Mouse (Mus musculus): ENCODE data around the gene Ccnf. TPM values are rescaled to one million over a fixed set of nuclear protein-coding genes. Genes with fewer than 3 reads are reported as not detected.

The Ccnf gene
- polyA plus RNA-seq, 1 experiment from 2014 or later = 101 TPM

GRCm38 (mm10) chr17:24173423-24173822 lies 77.9 kb downstream of the Ccnf start:
- peak; percentile 84 for DNase-seq (ENCODE audit: low spot score)
- H3K27ac ChIP-seq (replicated peaks; ENCODE audit: low read depth, low read length) = no peak overlapping the region
- H3K4me3 ChIP-seq (ENCODE audit: low read depth, low read length) = no peak overlapping the region
- H3K9me3 ChIP-seq (replicated peaks; ENCODE audit: control insufficient read depth, low read length) = no peaks in the 10 kb centered on the region
- H3K4me2 ChIP-seq (ENCODE audit: low read depth, low read length) = no peak overlapping the region
- 2% methylated on average over 3 of the region's 3 CpGs for WGBS
- H3K36me3 ChIP-seq (replicated peaks; ENCODE audit: control insufficient read depth, insufficient read depth, low read depth, low read length) = no peaks in the 10 kb centered on the region
- no peaks in the 10 kb centered on the region for H3K4me1 ChIP-seq (ENCODE audit: control insufficient read depth, insufficient read depth, low read length)
- H3K27me3 ChIP-seq (ENCODE audit: control insufficient read depth, insufficient read depth, low read length) = no peaks in the 10 kb centered on the region
- H3K9ac ChIP-seq (replicated peaks; ENCODE audit: low read length) = no peak overlapping the region
- ATAC-seq (replicated peaks; ENCODE audit: insufficient number of reproducible peaks, low FRiP score, low TSS enrichment, low read depth) = no peak

Small RNAs within 50 kb of the gene (microRNA-seq; reads per million reads assigned to microRNA genes)
- gene Mir5134 (ENCODE audit: borderline number of aligned reads) = 2.4 reads per million
- not detected for gene Mir6965 (ENCODE audit: borderline number of aligned reads)

Other genes with a start within 250 kb of the Ccnf start
- gene Prss27, start 213.3 kb downstream of the Ccnf start, polyA plus RNA-seq (2014; fragmentation: Nextera tagmentation; extraction: Ambion mirVana) = 0.17 TPM in 1 of 2 replicates, not detected in the other
- gene Kctd5, start 178.0 kb downstream of the Ccnf start, polyA plus RNA-seq (2014; fragmentation: Nextera tagmentation; extraction: Ambion mirVana) = 84.3 and 88.8 TPM in 2 replicates
- gene Pdpk1, start 100.6 kb downstream of the Ccnf start, polyA plus RNA-seq (2014; fragmentation: Nextera tagmentation; extraction: Ambion mirVana) = 33.4 and 34.6 TPM in 2 replicates
- 30.6 and 37.5 TPM in 2 replicates for gene Amdhd2, start 87.7 kb downstream of the Ccnf start, polyA plus RNA-seq (2014; fragmentation: Nextera tagmentation; extraction: Ambion mirVana)
- 384 and 433 TPM in 2 replicates for gene Atp6v0c, start 81.8 kb downstream of the Ccnf start, polyA plus RNA-seq (2014; fragmentation: Nextera tagmentation; extraction: Ambion mirVana)
- 3.7 and 5.4 TPM in 2 replicates for gene Tbc1d24, start 45.9 kb downstream of the Ccnf start, polyA plus RNA-seq (2014; fragmentation: Nextera tagmentation; extraction: Ambion mirVana)
- gene Ntn3, start 42.0 kb downstream of the Ccnf start, polyA plus RNA-seq (2014; fragmentation: Nextera tagmentation; extraction: Ambion mirVana) = 6.2 and 7.1 TPM in 2 replicates
- gene Tedc2, start 30.6 kb downstream of the Ccnf start, polyA plus RNA-seq (2014; fragmentation: Nextera tagmentation; extraction: Ambion mirVana) = 16.9 and 21.7 TPM in 2 replicates
- 0.38 TPM in 1 of 2 replicates, not detected in the other for gene Abca17, start 99.6 kb upstream of the Ccnf start, polyA plus RNA-seq (2014; fragmentation: Nextera tagmentation; extraction: Ambion mirVana)
- gene Abca3, start 100.5 kb upstream of the Ccnf start, polyA plus RNA-seq (2014; fragmentation: Nextera tagmentation; extraction: Ambion mirVana) = 5.3 and 7.7 TPM in 2 replicates
- 349 and 363 TPM in 2 replicates for gene Rnps1, start 163.1 kb upstream of the Ccnf start, polyA plus RNA-seq (2014; fragmentation: Nextera tagmentation; extraction: Ambion mirVana)
- 74.6 and 77.2 TPM in 2 replicates for gene Eci1, start 175.2 kb upstream of the Ccnf start, polyA plus RNA-seq (2014; fragmentation: Nextera tagmentation; extraction: Ambion mirVana)
- 1.1 TPM in 2 replicates for gene Dnase1l2, start 191.6 kb upstream of the Ccnf start, polyA plus RNA-seq (2014; fragmentation: Nextera tagmentation; extraction: Ambion mirVana)
- gene E4f1, start 218.8 kb upstream of the Ccnf start, polyA plus RNA-seq (2014; fragmentation: Nextera tagmentation; extraction: Ambion mirVana) = 10.3 and 11.1 TPM in 2 replicates
- 53.7 and 54.9 TPM in 2 replicates for gene Pgp, start 218.9 kb upstream of the Ccnf start, polyA plus RNA-seq (2014; fragmentation: Nextera tagmentation; extraction: Ambion mirVana)
- gene Bricd5, start 222.4 kb upstream of the Ccnf start, polyA plus RNA-seq (2014; fragmentation: Nextera tagmentation; extraction: Ambion mirVana) = 0.42 TPM in 1 of 2 replicates, not detected in the other
- 30.3 and 32.0 TPM in 2 replicates for gene Mlst8, start 227.6 kb upstream of the Ccnf start, polyA plus RNA-seq (2014; fragmentation: Nextera tagmentation; extraction: Ambion mirVana)
- 2.6 and 2.8 TPM in 2 replicates for gene Caskin1, start 237.1 kb upstream of the Ccnf start, polyA plus RNA-seq (2014; fragmentation: Nextera tagmentation; extraction: Ambion mirVana)